Mouse (Mus musculus) forebrain, embryonic 11.5 days (tissue): ENCODE measurements around the gene Tmem189. TPM values are rescaled to one million over a fixed set of nuclear protein-coding genes. Genes with fewer than 3 reads are reported as not detected.

Experiments used
- ATAC-seq: fragments of 200-750 bp; cut with Nextera tagmentation; replicated peaks from 2 replicates; pipeline ENCODE4 v1.8.0; 2017; ENCODE audit warnings: moderate TSS enrichment; ENCODE audit not compliant: low FRiP score
- DNase-seq: peaks from one replicate; pipeline ENCODE4 v3.0.0-alpha.2; 2017; ENCODE audit warnings: low spot score
- H3K27ac ChIP-seq: fragments of 300-500 bp; sonication (generic); 2 replicates; pipeline ENCODE4 v1.5.1; 2014; ENCODE audit warnings: low read depth, low read length
- H3K27me3 ChIP-seq: fragments of 300-500 bp; sonication (generic); 2 replicates; pipeline ENCODE4 v1.6.1; 2014; ENCODE audit warnings: mild to moderate bottlenecking, low read length, mixed read lengths; ENCODE audit not compliant: control insufficient read depth, insufficient read depth
- H3K36me3 ChIP-seq: fragments of 300-500 bp; sonication (generic); 2 replicates; pipeline ENCODE4 v1.6.1; 2014; ENCODE audit warnings: mild to moderate bottlenecking, low read length, moderate library complexity, mixed read lengths; ENCODE audit not compliant: control insufficient read depth, insufficient read depth
- H3K4me1 ChIP-seq: fragments of 300-500 bp; sonication (generic); replicated peaks from 2 replicates; pipeline ENCODE4 v1.6.1; 2014; ENCODE audit warnings: low read length, mixed read lengths; ENCODE audit not compliant: control insufficient read depth, insufficient read depth
- H3K4me2 ChIP-seq: fragments of 300-500 bp; sonication (generic); 2 replicates; pipeline ENCODE4 v1.6.1; 2014; ENCODE audit warnings: low read depth, mild to moderate bottlenecking, low read length, moderate library complexity, mixed read lengths; ENCODE audit not compliant: severe bottlenecking
- H3K4me3 ChIP-seq: fragments of 300-500 bp; sonication (generic); 2 replicates; pipeline ENCODE4 v1.5.1; 2014; ENCODE audit warnings: low read depth, low read length
- H3K9ac ChIP-seq: fragments of 300-500 bp; sonication (generic); 2 replicates; pipeline ENCODE4 v1.6.1; 2014; ENCODE audit warnings: low read length
- H3K9me3 ChIP-seq: fragments of 300-500 bp; sonication (generic); 2 replicates; pipeline ENCODE4 v1.6.1; 2016; ENCODE audit warnings: low read length, mixed read lengths; ENCODE audit not compliant: control insufficient read depth
- WGBS: fragments of 180-500 bp; shearing (Covaris S2); extraction: QIAGEN DNeasy Blood & Tissue Kit; methylation state at CpG from one replicate; pipeline ENCODE4 v1.1.7; 2014; 5-methylcytosine and 5-hydroxymethylcytosine counted together
- polyA plus RNA-seq: library from polyadenylated mRNA; unstranded; fragments of >200 nt; fragmentation: Nextera tagmentation; extraction: Ambion mirVana; gene quantifications from 2 replicates; pipeline ENCODE4 v1.2.1, GENCODE M21; 2014

Gene Tmem189
- polyA plus RNA-seq, 1 experiment from 2014 or later = 35.1 TPM

DNA sequence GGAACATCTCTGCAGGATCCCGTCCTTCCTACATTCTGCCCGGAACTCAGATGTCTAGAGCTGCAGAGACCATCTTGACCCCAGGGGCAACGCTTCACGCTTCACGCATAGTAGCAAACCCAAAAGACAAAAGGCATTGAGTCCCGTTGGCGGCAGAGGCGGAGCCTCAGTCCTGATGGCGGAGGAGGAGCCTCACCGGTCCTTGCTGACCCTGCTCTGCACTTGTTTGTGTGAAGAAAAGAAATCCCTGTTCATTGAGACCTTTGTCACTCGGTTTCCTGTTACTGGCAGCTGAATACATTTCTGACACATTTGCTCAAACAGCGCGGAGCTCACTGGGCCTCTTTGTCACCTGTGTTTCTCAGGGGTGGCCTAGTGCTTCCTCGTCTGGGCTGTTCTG is 5.9 kb upstream of the Tmem189 start:
- no peak overlapping the region for H3K4me2 ChIP-seq
- no peaks in the 10 kb centered on the region for H3K4me1 ChIP-seq
- DNase-seq = no peak
- H3K4me3 ChIP-seq = no peak overlapping the region
- H3K9me3 ChIP-seq = no peaks in the 10 kb centered on the region
- no peaks in the 10 kb centered on the region for H3K36me3 ChIP-seq
- peaks cover 8% of the 10 kb centered on the region for H3K27me3 ChIP-seq
- no peak overlapping the region for H3K9ac ChIP-seq
- H3K27ac ChIP-seq = no peak overlapping the region
- WGBS = 77% methylated on average over 14 of the region's 14 CpGs
- ATAC-seq = no peak

GRCm38 (mm10) chr2:167694963-167695362 is 5.3 kb upstream of the Tmem189 start:
- Histone ChIP-seq H3K4me1 (peaks cover under 1% of the 10 kb centered on the region; the same call in 1 of the 2 replicates), H3K27ac (no peak overlapping the region), H3K4me2 (no peak overlapping the region), H3K9me3 (no peaks in the 10 kb centered on the region), H3K36me3 (no peaks in the 10 kb centered on the region), H3K9ac (no peak overlapping the region), H3K27me3 (peaks cover 10% of the 10 kb centered on the region), H3K4me3 (no peak overlapping the region)
- DNase-seq (no peak), ATAC-seq (no peak)
- 96% methylated on average over 7 of the region's 7 CpGs for WGBS

DNA sequence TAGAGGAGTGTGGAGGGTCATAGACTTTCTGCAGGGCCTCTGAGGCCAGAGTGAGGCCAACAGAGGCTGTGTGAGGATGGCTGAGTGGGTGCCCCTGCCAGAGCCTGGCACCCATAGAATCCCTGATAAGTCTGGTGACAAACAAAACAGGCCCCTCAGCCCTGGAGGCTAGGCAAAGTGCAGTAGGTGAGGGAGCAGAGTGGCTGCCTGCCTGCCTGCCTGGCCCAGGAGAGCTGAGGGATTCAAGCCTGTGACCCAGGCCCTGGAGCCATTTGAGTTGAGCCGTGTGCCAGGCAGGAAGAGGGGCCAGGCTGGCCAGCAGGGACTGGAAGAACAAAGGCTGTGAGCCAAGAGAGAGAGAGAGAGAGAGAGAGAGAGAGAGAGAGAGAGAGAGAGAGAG is 4.6 kb upstream of the Tmem189 start:
- WGBS = 71% methylated on average over 1 of the region's 1 CpGs

DNA sequence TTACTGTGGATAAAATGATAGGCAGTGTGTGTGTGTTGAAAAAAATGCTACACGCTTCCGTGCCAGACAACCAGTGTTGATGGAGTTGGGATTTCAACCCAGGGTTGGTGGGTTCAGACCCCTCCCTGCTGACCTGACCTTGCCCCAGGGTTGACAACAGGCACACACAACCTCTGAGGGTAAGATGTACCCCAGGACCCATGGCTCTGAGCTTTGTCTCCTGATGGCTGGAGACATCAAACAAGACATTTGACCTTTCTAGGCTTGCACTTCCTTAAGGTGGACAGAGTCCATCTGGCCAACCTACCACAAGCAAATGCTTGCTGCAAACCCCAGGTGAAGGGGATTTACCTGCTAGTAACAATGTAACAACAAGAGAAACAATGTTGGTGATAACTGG is 3.9 kb upstream of the Tmem189 start:
- H3K9me3 ChIP-seq = no peaks in the 10 kb centered on the region
- 98% methylated on average over 2 of the region's 2 CpGs for WGBS
- H3K4me3 ChIP-seq = no peak overlapping the region
- no peak overlapping the region for H3K4me2 ChIP-seq
- H3K27ac ChIP-seq = no peak overlapping the region
- H3K9ac ChIP-seq = no peak overlapping the region
- H3K4me1 ChIP-seq = peaks cover 2% of the 10 kb centered on the region
- H3K27me3 ChIP-seq = peaks cover 20% of the 10 kb centered on the region
- ATAC-seq = no peak
- no peak for DNase-seq
- H3K36me3 ChIP-seq = no peaks in the 10 kb centered on the region

More for the DNA sequence above, 4.6 kb upstream of the Tmem189 start:
- Histone ChIP-seq H3K4me1 (peaks cover 2% of the 10 kb centered on the region), H3K27me3 (peaks cover 18% of the 10 kb centered on the region), H3K36me3 (no peaks in the 10 kb centered on the region), H3K9me3 (no peaks in the 10 kb centered on the region), H3K4me3 (no peak overlapping the region), H3K27ac (no peak overlapping the region), H3K4me2 (no peak overlapping the region), H3K9ac (no peak overlapping the region)
- ATAC-seq = no peak
- no peak for DNase-seq

GRCm38 (mm10) chr2:167692831-167693230 is 3.2 kb upstream of the Tmem189 start:
- Histone ChIP-seq H3K9ac (no peak overlapping the region), H3K27ac (no peak overlapping the region), H3K4me1 (peaks cover 6% of the 10 kb centered on the region), H3K9me3 (no peaks in the 10 kb centered on the region), H3K36me3 (no peaks in the 10 kb centered on the region), H3K27me3 (peaks cover 26% of the 10 kb centered on the region), H3K4me2 (no peak overlapping the region), H3K4me3 (no peak overlapping the region)
- ATAC-seq (no peak), DNase-seq (no peak)
- 85% methylated on average over 3 of the region's 3 CpGs for WGBS

DNA sequence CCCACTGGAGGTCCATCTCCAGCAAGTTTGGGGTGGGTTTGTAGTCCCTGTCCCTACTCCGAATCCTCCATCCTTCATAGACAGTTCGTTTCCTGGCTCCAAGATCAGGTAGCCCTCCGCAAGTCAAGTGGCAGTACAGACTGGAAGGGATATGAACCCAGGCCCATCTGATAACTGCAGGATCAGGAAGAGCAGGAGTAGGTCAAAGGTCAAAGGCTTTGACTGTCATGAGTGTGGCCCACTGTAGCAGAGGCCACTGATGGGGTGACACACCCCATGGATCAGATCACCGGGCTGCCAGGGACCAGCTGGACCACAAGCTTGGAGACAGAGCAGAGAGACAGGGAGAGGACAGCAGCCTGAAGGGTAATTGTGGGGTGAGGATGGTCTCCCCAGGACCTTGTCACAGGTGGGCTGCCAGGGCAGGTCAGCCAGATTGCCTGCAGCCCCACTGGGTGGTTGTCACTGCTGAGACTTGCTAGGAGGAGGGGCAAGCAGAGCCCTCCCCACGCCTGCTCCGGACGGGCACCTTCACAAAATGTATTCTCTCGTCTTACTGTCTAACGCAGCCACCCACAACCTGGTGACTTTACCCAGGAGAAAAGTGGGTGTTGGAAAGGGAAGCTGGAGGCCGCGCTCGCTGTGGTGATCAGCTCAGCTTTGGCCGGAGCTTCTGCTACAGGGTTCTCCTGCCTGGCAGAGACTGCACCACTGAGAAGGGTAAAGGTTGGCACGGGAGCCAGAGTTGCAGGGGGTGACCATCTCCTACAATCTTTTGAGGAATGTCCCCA is 2.4 kb upstream of the Tmem189 start:
- WGBS = 88% methylated on average over 14 of the region's 14 CpGs
- H3K4me2 ChIP-seq = no peak overlapping the region
- peaks cover 29% of the 10 kb centered on the region for H3K27me3 ChIP-seq
- no peaks in the 10 kb centered on the region for H3K9me3 ChIP-seq
- H3K9ac ChIP-seq = no peak overlapping the region
- H3K36me3 ChIP-seq = no peaks in the 10 kb centered on the region
- H3K4me3 ChIP-seq = no peak overlapping the region
- no peak overlapping the region for H3K27ac ChIP-seq
- H3K4me1 ChIP-seq = peaks cover 6% of the 10 kb centered on the region
- no peak for ATAC-seq
- DNase-seq = no peak

GRCm38 (mm10) chr2:167691410-167691809 is 1.8 kb upstream of the Tmem189 start:
- Histone ChIP-seq H3K4me2 (no peak overlapping the region), H3K4me3 (no peak overlapping the region), H3K27me3 (peaks cover 29% of the 10 kb centered on the region), H3K36me3 (no peaks in the 10 kb centered on the region), H3K4me1 (peaks cover 6% of the 10 kb centered on the region), H3K27ac (no peak overlapping the region), H3K9me3 (no peaks in the 10 kb centered on the region), H3K9ac (no peak overlapping the region)
- DNase-seq (no peak), ATAC-seq (no peak)
- 87% methylated on average over 6 of the region's 6 CpGs for WGBS

- peaks cover 29% of the 10 kb centered on the region for H3K27me3 ChIP-seq
Observed at GRCm38 (mm10) chr2:167690962-167691311, 1.3 kb upstream of the Tmem189 start.

More at GRCm38 (mm10) chr2:167690962-167691311, 1.3 kb upstream of the Tmem189 start:
- Histone ChIP-seq H3K9ac (no peak overlapping the region), H3K36me3 (no peaks in the 10 kb centered on the region), H3K27ac (no peak overlapping the region), H3K9me3 (no peaks in the 10 kb centered on the region), H3K4me2 (no peak overlapping the region), H3K4me1 (peaks cover 6% of the 10 kb centered on the region), H3K4me3 (no peak overlapping the region)
- WGBS = 87% methylated on average over 12 of the region's 12 CpGs
- DNase-seq = no peak
- no peak for ATAC-seq
